Mouse (Mus musculus) stomach, postnatal 0 days (tissue): Measurements from ENCODE around the gene Nanog. TPM values are rescaled to one million over a fixed set of nuclear protein-coding genes. Genes with fewer than 3 reads are reported as not detected.

Experiments
- ATAC-seq: fragments of 200-750 bp; cut with Nextera tagmentation; 2 replicates; pipeline ENCODE4 v1.8.0; 2017; ENCODE audit not compliant: low FRiP score, low TSS enrichment
- DNase-seq: peaks from one replicate; pipeline ENCODE4 v3.0.0-alpha.2; 2016; ENCODE audit warnings: low spot score
- H3K27ac ChIP-seq: fragments of 300-500 bp; sonication (generic); replicated peaks from 2 replicates; pipeline ENCODE4 v1.5.1; 2014; ENCODE audit warnings: mild to moderate bottlenecking, control low read depth
- H3K27me3 ChIP-seq: fragments of 300-500 bp; sonication (generic); 2 replicates; pipeline ENCODE4 v1.6.1; 2014; ENCODE audit warnings: low read length; ENCODE audit not compliant: control insufficient read depth, insufficient read depth
- H3K36me3 ChIP-seq: fragments of 300-500 bp; sonication (generic); 2 replicates; pipeline ENCODE4 v1.6.1; 2014; ENCODE audit warnings: low read length, mixed read lengths; ENCODE audit not compliant: control insufficient read depth, insufficient read depth
- H3K4me1 ChIP-seq: fragments of 300-500 bp; sonication (generic); replicated peaks from 2 replicates; pipeline ENCODE4 v1.6.1; 2014; ENCODE audit warnings: antibody characterized with exemption; ENCODE audit not compliant: control insufficient read depth, insufficient read depth
- H3K4me2 ChIP-seq: fragments of 300-500 bp; sonication (generic); replicated peaks from 2 replicates; pipeline ENCODE4 v1.6.1; 2014; ENCODE audit warnings: low read depth, mild to moderate bottlenecking, control low read depth, moderate library complexity
- H3K4me3 ChIP-seq: fragments of 300-500 bp; sonication (generic); 2 replicates; pipeline ENCODE4 v1.5.1; 2014; ENCODE audit warnings: low read depth, low read length, control low read depth
- H3K9ac ChIP-seq: fragments of 300-500 bp; sonication (generic); 2 replicates; pipeline ENCODE4 v1.6.1; 2014; ENCODE audit warnings: mild to moderate bottlenecking, low read length, control low read depth, mixed read lengths
- H3K9me3 ChIP-seq: fragments of 300-500 bp; sonication (generic); 2 replicates; pipeline ENCODE4 v1.6.1; 2016; ENCODE audit warnings: low read length; ENCODE audit not compliant: control insufficient read depth
- CTCF ChIP-seq: IDR thresholded peaks from 2 replicates; pipeline ENCODE4 v1.5.1; 2016; ENCODE audit warnings: antibody characterized with exemption, low read depth, mild to moderate bottlenecking, moderate library complexity
- EP300 ChIP-seq: optimal IDR thresholded peaks from 2 replicates; pipeline ENCODE3; 2016; ENCODE audit warnings: antibody characterized with exemption
- WGBS: fragments of 180-500 bp; shearing (Covaris S2); extraction: QIAGEN DNeasy Blood & Tissue Kit; methylation state at CpG from one replicate; pipeline ENCODE4 v1.1.7; 2014; 5-methylcytosine and 5-hydroxymethylcytosine counted together
- polyA plus RNA-seq: library from polyadenylated mRNA; unstranded; fragments of >200 nt; fragmentation: Nextera tagmentation; extraction: Ambion mirVana; gene quantifications from 2 replicates; pipeline ENCODE4 v1.2.1, GENCODE M21; 2015

The Nanog gene
- polyA plus RNA-seq, 1 experiment from 2014 or later, result 0.07 TPM

- no peak overlapping the region for H3K4me2 ChIP-seq
- no peak overlapping the region for H3K9ac ChIP-seq
- TF ChIP-seq EP300 (no peak), CTCF (no peak)
- ATAC-seq, result no peak
- H3K4me3 ChIP-seq, result no peak overlapping the region
- no peak overlapping the region for H3K27ac ChIP-seq
- 0 out of 2 replicates have a peak, but pooled peaks cover 2% of the 10 kb centered on the region for H3K4me1 ChIP-seq
- H3K27me3 ChIP-seq, result no peaks in the 10 kb centered on the region
- no peak for DNase-seq
- no peaks in the 10 kb centered on the region for H3K9me3 ChIP-seq
- WGBS, result 85% methylated on average over 3 of the region's 3 CpGs
- H3K36me3 ChIP-seq, result no peaks in the 10 kb centered on the region
Measured at GRCm38 (mm10) chr6:122762480-122762879, 55.2 kb downstream of the Nanog start.

- H3K9ac ChIP-seq, result no peak overlapping the region
- no peaks in the 10 kb centered on the region for H3K27me3 ChIP-seq
- no peak for TF ChIP-seq CTCF
- TF ChIP-seq EP300, result no peak
- no peak overlapping the region for H3K27ac ChIP-seq
- H3K4me2 ChIP-seq, result no peak overlapping the region
- no peak overlapping the region for H3K4me3 ChIP-seq
- no peaks in the 10 kb centered on the region for H3K36me3 ChIP-seq
- DNase-seq (no peak), ATAC-seq (no peak)
- WGBS, result 72% methylated on average over 11 of the region's 11 CpGs
- 0 out of 2 replicates have a peak, but pooled peaks cover 2% of the 10 kb centered on the region for H3K4me1 ChIP-seq
- H3K9me3 ChIP-seq, result no peaks in the 10 kb centered on the region
Measured at GRCm38 (mm10) chr6:122762952-122763700, 55.8 kb downstream of the Nanog start.

DNA sequence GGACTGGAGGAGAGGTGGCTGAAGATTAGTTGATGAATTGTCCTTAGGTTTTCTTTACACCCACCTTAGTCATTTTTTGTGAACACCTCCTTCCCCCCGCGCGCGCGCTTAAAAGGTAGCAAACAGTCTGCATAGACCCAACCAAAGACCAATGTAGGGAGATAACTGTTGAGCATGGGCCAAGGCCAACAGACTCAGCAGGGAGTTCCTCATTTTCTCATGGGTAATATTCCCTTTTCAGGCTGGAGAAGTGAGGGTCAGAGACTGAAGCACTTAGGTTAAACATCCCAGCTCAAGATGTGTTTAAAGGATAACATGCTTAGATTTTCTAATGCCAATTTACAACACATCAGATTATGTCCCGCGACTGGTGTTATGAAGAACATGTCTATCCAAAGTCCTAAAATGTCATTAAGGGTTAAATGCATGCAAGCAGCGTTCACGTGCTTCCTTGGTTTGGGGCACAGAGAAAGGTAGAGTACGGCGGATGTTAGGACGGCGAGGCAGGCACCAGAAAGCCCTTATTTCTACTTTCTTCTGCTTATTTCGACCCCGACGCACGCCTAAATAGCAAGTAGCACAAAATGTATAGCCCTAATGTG is 56.7 kb downstream of the Nanog start:
- no peak overlapping the region for H3K9ac ChIP-seq
- no peaks in the 10 kb centered on the region for H3K9me3 ChIP-seq
- WGBS, result 31% methylated on average over 17 of the region's 17 CpGs
- H3K4me3 ChIP-seq, result peak overlapping the region; percentile 40
- no peak for ATAC-seq
- no peak for DNase-seq
- H3K27me3 ChIP-seq, result no peaks in the 10 kb centered on the region
- 0 out of 2 replicates have a peak, but pooled peaks cover 2% of the 10 kb centered on the region for H3K4me1 ChIP-seq
- H3K4me2 ChIP-seq, result peak overlapping the region; percentile 70
- no peaks in the 10 kb centered on the region for H3K36me3 ChIP-seq
- no peak overlapping the region for H3K27ac ChIP-seq
- TF ChIP-seq EP300, result no peak
- no peak for TF ChIP-seq CTCF

Other genes starting within 250 kb of the Nanog start
- gene Rimklb, start 208.7 kb upstream of the Nanog start, polyA plus RNA-seq, result 1.7 and 2.4 TPM in 2 replicates
- gene Mfap5, start 201.6 kb upstream of the Nanog start, polyA plus RNA-seq, result 219 and 276 TPM in 2 replicates
- gene Aicda, start 153.7 kb upstream of the Nanog start, polyA plus RNA-seq, result 0.04 TPM in 1 of 2 replicates, not detected in the other
- gene Apobec1, start 105.0 kb upstream of the Nanog start, polyA plus RNA-seq, result 7.3 and 7.8 TPM in 2 replicates
- not detected in 2 replicates for gene Gdf3, start 97.4 kb upstream of the Nanog start, polyA plus RNA-seq
- gene Dppa3, start 81.1 kb upstream of the Nanog start, polyA plus RNA-seq, result not detected in 2 replicates
- gene Slc2a3, start 94.2 kb downstream of the Nanog start, polyA plus RNA-seq, result 3.3 and 4.0 TPM in 2 replicates
- gene Foxj2, start 112.4 kb downstream of the Nanog start, polyA plus RNA-seq, result 3.0 and 3.5 TPM in 2 replicates
- 2.4 and 2.5 TPM in 2 replicates for gene C3ar1, start 148.7 kb downstream of the Nanog start, polyA plus RNA-seq
- 29.1 and 29.8 TPM in 2 replicates for gene Necap1, start 167.0 kb downstream of the Nanog start, polyA plus RNA-seq
- 3.4 and 4.4 TPM in 2 replicates for gene Clec4a1, start 214.4 kb downstream of the Nanog start, polyA plus RNA-seq
- 3.1 and 3.3 TPM in 2 replicates for gene Clec4a3, start 245.0 kb downstream of the Nanog start, polyA plus RNA-seq